Mouse (Mus musculus) liver, embryonic 14.5 days (tissue): ENCODE results near the gene Tmem260. TPM values are rescaled to one million over a fixed set of nuclear protein-coding genes. Genes with fewer than 3 reads are reported as not detected.

ENCODE experiments used
- ATAC-seq: fragments of 200-750 bp; cut with Nextera tagmentation; 2 replicates; pipeline ENCODE4 v1.8.0; 2017; ENCODE audit warnings: moderate number of reproducible peaks, mild to moderate bottlenecking, moderate library complexity; ENCODE audit not compliant: insufficient read depth
- DNase-seq, 3 experiments: peaks; one replicate each; pipeline ENCODE4 v3.0.0-alpha.2; 2012 to 2013; ENCODE audit warnings: low read depth in 3 of 3, low spot score in 3 of 3
- H3K27ac ChIP-seq: fragments of 300-500 bp; sonication (generic); 2 replicates; pipeline ENCODE4 v1.5.1; 2014; ENCODE audit warnings: moderate library complexity, mild to moderate bottlenecking, control low read depth, inconsistent platforms
- H3K27me3 ChIP-seq: fragments of 300-500 bp; sonication (generic); 2 replicates; pipeline ENCODE4 v1.6.1; 2014; ENCODE audit warnings: mild to moderate bottlenecking, low read length, moderate library complexity; ENCODE audit not compliant: control insufficient read depth, insufficient read depth
- H3K36me3 ChIP-seq: fragments of 300-500 bp; sonication (generic); replicated peaks from 2 replicates; pipeline ENCODE4 v1.6.1; 2014; ENCODE audit warnings: low read depth; ENCODE audit not compliant: control insufficient read depth, insufficient read depth
- H3K4me1 ChIP-seq, 2 experiments: fragments of 200-500 bp in 1 of 2; fragments of 300-500 bp in 1 of 2; sonication (generic) in 1 of 2; replicated peaks; 2 replicates each; pipeline ENCODE4 v1.6.1; 2012 to 2014; ENCODE audit warnings: antibody characterized with exemption in 1 of 2, inconsistent platforms in 1 of 2, low read length in 1 of 2; ENCODE audit not compliant: control insufficient read depth in 2 of 2, insufficient read depth in 2 of 2
- H3K4me2 ChIP-seq: fragments of 300-500 bp; sonication (generic); 2 replicates; pipeline ENCODE4 v1.6.1; 2014; ENCODE audit warnings: low read depth, mild to moderate bottlenecking, control low read depth, moderate library complexity
- H3K4me3 ChIP-seq, 2 experiments: fragments of 200-500 bp in 1 of 2; fragments of 300-500 bp in 1 of 2; sonication (generic) in 1 of 2; 2 replicates each; pipeline ENCODE4 v1.5.1; 2012 to 2014; ENCODE audit warnings: low read depth in 2 of 2, low read length in 2 of 2, mild to moderate bottlenecking in 2 of 2, control low read depth in 1 of 2, inconsistent platforms in 1 of 2, moderate library complexity in 1 of 2; ENCODE audit not compliant: insufficient read depth in 1 of 2
- H3K9ac ChIP-seq: fragments of 300-500 bp; sonication (generic); replicated peaks from 2 replicates; pipeline ENCODE4 v1.6.1; 2014; ENCODE audit warnings: mild to moderate bottlenecking, control low read depth, moderate library complexity
- H3K9me3 ChIP-seq: fragments of 300-500 bp; sonication (generic); 2 replicates; pipeline ENCODE4 v1.6.1; 2016; ENCODE audit warnings: low read length, mixed read lengths; ENCODE audit not compliant: control insufficient read depth
- CTCF ChIP-seq: IDR thresholded peaks from 2 replicates; pipeline ENCODE4 v1.5.1; 2016; ENCODE audit warnings: antibody characterized with exemption, low read depth, control low read depth
- EP300 ChIP-seq: IDR thresholded peaks from 2 replicates; pipeline ENCODE4 v1.6.1; 2016; ENCODE audit warnings: antibody characterized with exemption, low read depth
- WGBS: fragments of 180-500 bp; shearing (Covaris S2); extraction: QIAGEN DNeasy Blood & Tissue Kit; methylation state at CpG from one replicate; pipeline ENCODE4 v1.1.7; 2014; ENCODE audit not compliant: insufficient replicate concordance; 5-methylcytosine and 5-hydroxymethylcytosine counted together
- polyA plus RNA-seq, 2 experiments: library from polyadenylated mRNA; depleted of rRNA in 1 of 2; stranded (reverse) in 1 of 2; unstranded in 1 of 2; fragments of >200 nt; fragmentation: Nextera tagmentation in 1 of 2; extraction: Ambion mirVana in 1 of 2; gene quantifications; 2 replicates each; pipeline versions ENCODE4 v1.2.1 to v1.2.3; 2012 to 2014

Tmem260 gene
- polyA plus RNA-seq, 2 experiments = 4.0 to 6.1 TPM

DNA sequence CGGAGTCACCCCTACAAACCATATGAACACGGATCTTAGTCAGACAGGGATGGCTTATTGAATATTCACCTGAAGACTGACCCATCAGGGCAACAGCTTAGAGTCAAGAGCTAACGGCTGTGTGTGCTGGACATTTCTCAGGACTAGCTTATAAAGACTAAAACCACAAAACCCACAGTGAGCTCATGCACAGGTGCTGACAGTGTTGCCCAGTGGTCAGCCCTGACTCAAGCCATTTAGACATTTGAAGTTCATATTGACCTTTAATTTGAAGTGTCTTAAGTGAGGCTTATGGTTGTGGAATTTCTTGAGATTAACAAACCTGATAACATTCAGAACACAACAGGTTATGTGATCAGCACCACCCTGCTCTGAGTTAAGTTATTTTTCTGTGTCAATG, 100.1 kb downstream of the Tmem260 start:
- H3K9me3 ChIP-seq = no peaks in the 10 kb centered on the region
- no peak overlapping the region for H3K27ac ChIP-seq
- no peak overlapping the region for H3K4me2 ChIP-seq
- H3K4me1 ChIP-seq = peaks cover 2 to 23% of the 10 kb centered on the region in 2 experiments; a peak in 3 of 4 replicates
- H3K9ac ChIP-seq = no peak overlapping the region
- no peak for ATAC-seq
- H3K27me3 ChIP-seq = no peaks in the 10 kb centered on the region
- 65% methylated on average over 3 of the region's 3 CpGs for WGBS
- H3K4me3 ChIP-seq = no peak overlapping the region
- DNase-seq = no peak
- TF ChIP-seq CTCF (no peak), EP300 (no peak)
- no peaks in the 10 kb centered on the region for H3K36me3 ChIP-seq

DNA sequence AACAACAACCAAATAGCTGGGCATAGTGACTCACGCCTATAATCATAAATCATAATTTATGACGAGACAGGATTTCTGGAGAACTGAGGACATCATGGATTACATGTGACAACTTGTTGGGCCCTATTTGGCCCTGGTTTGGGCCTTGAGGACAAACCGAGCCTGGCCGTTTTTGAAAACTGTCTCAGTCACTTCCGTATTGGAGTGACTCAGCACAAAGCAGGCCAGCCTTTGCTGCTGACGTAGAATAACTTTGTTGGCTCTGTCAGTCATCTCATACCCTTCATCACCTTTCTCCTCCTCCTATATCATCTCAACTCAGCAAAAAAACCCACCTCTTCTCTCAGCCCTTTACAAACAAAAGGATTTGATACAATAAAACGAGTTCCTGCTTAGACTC, 103.8 kb downstream of the Tmem260 start:
- 64% methylated on average over 7 of the region's 7 CpGs for WGBS
- Histone ChIP-seq H3K9ac (no peak overlapping the region), H3K27ac (no peak overlapping the region), H3K36me3 (no peaks in the 10 kb centered on the region), H3K4me2 (no peak overlapping the region), H3K4me1 (peaks cover 0 to 13% of the 10 kb centered on the region in 2 experiments; a peak in 2 of 4 replicates), H3K9me3 (no peaks in the 10 kb centered on the region), H3K4me3 (no peak overlapping the region), H3K27me3 (no peaks in the 10 kb centered on the region)
- TF ChIP-seq CTCF (no peak), EP300 (no peak)
- DNase-seq = no peak
- no peak for ATAC-seq

DNA sequence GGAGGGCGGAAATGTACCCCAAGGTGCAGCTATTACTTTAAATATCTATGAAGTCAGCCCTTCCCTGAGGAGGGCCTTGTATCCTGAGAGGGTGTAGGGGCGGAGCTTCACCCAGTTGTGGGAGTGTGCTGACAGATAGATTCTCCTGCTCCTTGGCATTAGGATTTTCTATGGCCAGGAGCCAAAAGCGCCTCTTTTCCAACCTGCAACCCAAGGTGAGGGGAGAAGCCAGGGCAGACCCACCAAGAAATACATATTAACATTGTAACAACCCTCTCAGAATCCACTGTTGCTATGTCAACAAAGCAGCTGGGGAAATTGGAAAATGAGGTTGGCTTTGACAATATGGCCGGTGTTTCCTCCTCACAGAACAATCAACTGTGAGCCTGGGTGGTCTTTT, 107.3 kb downstream of the Tmem260 start:
- H3K4me3 ChIP-seq = no peak overlapping the region
- no peak overlapping the region for H3K9ac ChIP-seq
- H3K27me3 ChIP-seq = no peaks in the 10 kb centered on the region
- no peaks in the 10 kb centered on the region for H3K36me3 ChIP-seq
- no peak overlapping the region for H3K27ac ChIP-seq
- WGBS = 66% methylated on average over 4 of the region's 4 CpGs
- DNase-seq (no peak), ATAC-seq (no peak)
- TF ChIP-seq EP300 = no peak
- no peak for TF ChIP-seq CTCF
- no peak overlapping the region for H3K4me2 ChIP-seq
- no peaks in the 10 kb centered on the region for H3K9me3 ChIP-seq
- peaks cover 0 to 3% of the 10 kb centered on the region in 2 experiments; a peak in 1 of 4 replicates for H3K4me1 ChIP-seq

DNA sequence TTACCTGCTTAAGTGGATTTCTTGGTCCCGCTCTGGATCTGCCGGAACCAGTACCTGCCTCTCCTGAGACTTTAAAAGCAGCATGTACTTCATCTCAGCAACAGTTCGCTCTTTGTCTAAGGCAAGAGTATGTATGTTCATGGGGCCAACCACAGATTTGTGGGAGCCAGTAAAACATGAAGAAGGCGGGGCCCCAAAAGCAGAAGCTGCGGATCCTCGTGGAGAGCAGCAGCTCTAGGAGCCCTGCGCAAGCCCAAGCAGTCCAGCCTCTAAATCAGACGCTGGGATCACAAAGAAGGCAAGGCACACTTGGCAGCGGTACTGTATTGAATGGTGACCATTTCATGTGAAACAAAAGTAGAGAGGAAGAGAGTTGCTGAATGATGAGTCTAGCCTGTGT, 107.8 kb downstream of the Tmem260 start:
- no peak overlapping the region for H3K9ac ChIP-seq
- peaks cover 0 to 4% of the 10 kb centered on the region in 2 experiments; a peak in 2 of 4 replicates for H3K4me1 ChIP-seq
- no peaks in the 10 kb centered on the region for H3K9me3 ChIP-seq
- TF ChIP-seq CTCF (no peak), EP300 (no peak)
- H3K36me3 ChIP-seq = no peaks in the 10 kb centered on the region
- no peak for ATAC-seq
- H3K4me3 ChIP-seq = no peak overlapping the region
- DNase-seq = no peak
- 56% methylated on average over 9 of the region's 9 CpGs for WGBS
- H3K27ac ChIP-seq = no peak overlapping the region
- H3K27me3 ChIP-seq = no peaks in the 10 kb centered on the region
- H3K4me2 ChIP-seq = no peak overlapping the region

DNA sequence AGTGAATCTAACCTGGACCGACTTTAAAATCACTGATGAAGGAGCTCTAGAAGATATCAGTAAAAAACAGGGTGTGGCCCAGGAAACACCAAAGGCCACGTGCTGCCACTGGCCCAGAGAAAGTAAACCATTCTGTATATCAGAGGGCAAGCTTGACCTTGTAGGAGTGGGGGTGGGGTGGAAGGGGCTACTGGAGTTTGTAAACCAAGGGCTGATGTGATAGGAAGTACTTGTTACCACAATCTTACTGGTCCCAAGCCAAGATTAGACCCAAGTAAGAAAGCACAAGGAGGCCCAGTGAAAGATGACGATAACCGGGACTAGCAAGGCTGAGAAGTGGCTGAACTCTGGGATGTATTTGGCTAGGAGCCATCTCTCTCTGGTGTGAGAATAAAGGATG, 113.1 kb downstream of the Tmem260 start:
- DNase-seq (no peak), ATAC-seq (no peak)
- Histone ChIP-seq H3K36me3 (no peaks in the 10 kb centered on the region), H3K9ac (no peak overlapping the region), H3K4me2 (no peak overlapping the region), H3K27ac (no peak overlapping the region), H3K27me3 (no peaks in the 10 kb centered on the region), H3K4me1 (peaks cover 4 to 11% of the 10 kb centered on the region in 2 experiments; a peak in 3 of 4 replicates), H3K4me3 (no peak overlapping the region), H3K9me3 (no peaks in the 10 kb centered on the region)
- WGBS = 23% methylated on average over 4 of the region's 4 CpGs
- TF ChIP-seq EP300 (no peak), CTCF (no peak)
